Mouse (Mus musculus): ENCODE data around the gene Snx20. TPM values are rescaled to one million over a fixed set of nuclear protein-coding genes. Genes with fewer than 3 reads are reported as not detected.

Snx20 gene
- total and polyA plus RNA-seq, 3 experiments, result 10.1 to 15.9 TPM; not detected in 1

- Histone ChIP-seq H3K4me1 (ENCODE audit: control insufficient read depth in 1 of 2, insufficient read depth in 2 of 2, low read length in 2 of 2) (no peaks in the 10 kb centered on the region), H3K27me3 (ENCODE audit: control insufficient read depth in 1 of 2, insufficient read depth in 2 of 2, low read length in 2 of 2) (no peaks in the 10 kb centered on the region), H3K36me3 (ENCODE audit: control insufficient read depth in 1 of 2, insufficient read depth in 2 of 2, low read length in 2 of 2) (no peaks in the 10 kb centered on the region), H3K9me3 (replicated peaks; ENCODE audit: insufficient read depth, low read length) (no peaks in the 10 kb centered on the region), H3K9ac (ENCODE audit: control insufficient read depth, low read depth, low read length, poor library complexity, severe bottlenecking) (no peak overlapping the region), H3K27ac (ENCODE audit: control insufficient read depth, low read depth, low read length) (no peak overlapping the region), H3K79me2 (ENCODE audit: control insufficient read depth, insufficient read depth, low read length, poor library complexity) (no peaks in the 10 kb centered on the region), H3K4me3 (ENCODE audit: control insufficient read depth in 1 of 2, insufficient read depth in 1 of 2, low read depth in 2 of 2, low read length in 2 of 2) (no peak overlapping the region)
- no peak for DNase-seq (ENCODE audit: low read depth, low spot score)
- TF ChIP-seq NELFE (IDR thresholded peaks at IDR 0.05; ENCODE audit: low read depth, low read length), result no peak
- TF ChIP-seq TBP (IDR thresholded peaks at IDR 0.05; ENCODE audit: low read depth, low read length), result no peak
- TF ChIP-seq UBTF (IDR thresholded peaks at IDR 0.05; ENCODE audit: borderline replicate concordance, insufficient read depth, low read depth, low read length), result no peak
- no peak for TF ChIP-seq TAL1 (IDR thresholded peaks at IDR 0.05; ENCODE audit: low read length)
- no peak for TF ChIP-seq JUND (IDR thresholded peaks at IDR 0.05; ENCODE audit: low read depth, low read length)
- TF ChIP-seq CHD2 (IDR thresholded peaks at IDR 0.05; ENCODE audit: low read length), result no peak
- TF ChIP-seq KAT2A (conservative IDR thresholded peaks at IDR 0.05; ENCODE audit: low read depth, low read length), result no peak
- TF ChIP-seq ZNF384 (IDR thresholded peaks at IDR 0.05; ENCODE audit: low read depth, low read length), result no peak
- no peak for TF ChIP-seq ZKSCAN1 (IDR thresholded peaks at IDR 0.05; ENCODE audit: low read depth, low read length)
- no peak for TF ChIP-seq MAX (IDR thresholded peaks at IDR 0.05; ENCODE audit: low read length)
- no peak for TF ChIP-seq E2F4 (IDR thresholded peaks at IDR 0.05; ENCODE audit: borderline replicate concordance, low read depth, low read length)
- TF ChIP-seq USF2 (IDR thresholded peaks at IDR 0.05; ENCODE audit: borderline replicate concordance in 1 of 2, insufficient read depth in 1 of 2, low read depth in 1 of 2, low read length in 2 of 2), result no peak
Measured at GRCm38 (mm10) chr8:88618612-88619011, 17.3 kb downstream of the Snx20 start.

- no peak overlapping the region for H3K9ac ChIP-seq (ENCODE audit: control insufficient read depth, low read depth, low read length, poor library complexity, severe bottlenecking)
- H3K79me2 ChIP-seq (ENCODE audit: control insufficient read depth, insufficient read depth, low read length, poor library complexity), result no peaks in the 10 kb centered on the region
- no peak overlapping the region for H3K4me3 ChIP-seq (ENCODE audit: control insufficient read depth in 1 of 2, insufficient read depth in 1 of 2, low read depth in 2 of 2, low read length in 2 of 2)
- no peak for TF ChIP-seq GABPA (IDR thresholded peaks at IDR 0.05; ENCODE audit: low read depth, low read length)
- TF ChIP-seq CHD2 (IDR thresholded peaks at IDR 0.05; ENCODE audit: low read length), result no peak
- TF ChIP-seq POLR2AphosphoS2 (IDR thresholded peaks at IDR 0.05; ENCODE audit: low read length), result no peak
- no peak for TF ChIP-seq KAT2A (conservative IDR thresholded peaks at IDR 0.05; ENCODE audit: low read depth, low read length)
- TF ChIP-seq SMC3 (IDR thresholded peaks at IDR 0.05; ENCODE audit: low read depth, low read length), result no peak
- no peak for TF ChIP-seq POLR2A (IDR thresholded peaks at IDR 0.05; ENCODE audit: control insufficient read depth in 1 of 2, insufficient read depth in 1 of 2, low read depth in 1 of 2, low read length in 2 of 2, poor library complexity in 1 of 2)
- no peak for TF ChIP-seq RCOR1 (IDR thresholded peaks at IDR 0.05; ENCODE audit: low read depth, low read length)
- TF ChIP-seq NELFE (IDR thresholded peaks at IDR 0.05; ENCODE audit: low read depth, low read length), result no peak
- no peak for TF ChIP-seq JUND (IDR thresholded peaks at IDR 0.05; ENCODE audit: low read depth, low read length)
- TF ChIP-seq EP300 (IDR thresholded peaks at IDR 0.05; ENCODE audit: low read depth in 1 of 2, low read length in 2 of 2), result no peak
- TF ChIP-seq MXI1 (IDR thresholded peaks at IDR 0.05; ENCODE audit: low read depth, low read length), result no peak
- no peak for TF ChIP-seq NRF1 (IDR thresholded peaks at IDR 0.05; ENCODE audit: insufficient read depth, low read depth, low read length, poor library complexity, severe bottlenecking)
- no peak for TF ChIP-seq CHD1 (IDR thresholded peaks at IDR 0.05; ENCODE audit: low read depth, low read length)
- TF ChIP-seq USF1 (IDR thresholded peaks at IDR 0.05; ENCODE audit: low read depth, low read length), result no peak
- no peak for TF ChIP-seq MAFK (IDR thresholded peaks at IDR 0.05; ENCODE audit: borderline replicate concordance, low read depth, low read length)
- no peak for TF ChIP-seq MYC (IDR thresholded peaks at IDR 0.05; ENCODE audit: low read depth, low read length)
- no peak for TF ChIP-seq ZNF384 (IDR thresholded peaks at IDR 0.05; ENCODE audit: low read depth, low read length)
- TF ChIP-seq TCF12 (IDR thresholded peaks at IDR 0.05; ENCODE audit: low read depth, low read length), result no peak
- no peak for TF ChIP-seq TBP (IDR thresholded peaks at IDR 0.05; ENCODE audit: low read depth, low read length)
- H3K27me3 ChIP-seq (ENCODE audit: control insufficient read depth in 1 of 2, insufficient read depth in 2 of 2, low read length in 2 of 2), result no peaks in the 10 kb centered on the region; a peak in 1 of 4 replicates
- no peak overlapping the region for H3K27ac ChIP-seq (ENCODE audit: control insufficient read depth, low read depth, low read length)
- H3K36me3 ChIP-seq (ENCODE audit: control insufficient read depth in 1 of 2, insufficient read depth in 2 of 2, low read length in 2 of 2), result no peaks in the 10 kb centered on the region
- no peak for DNase-seq (ENCODE audit: low read depth, low spot score)
- H3K4me1 ChIP-seq (ENCODE audit: control insufficient read depth in 1 of 2, insufficient read depth in 2 of 2, low read length in 2 of 2), result no peaks in the 10 kb centered on the region
- H3K9me3 ChIP-seq (replicated peaks; ENCODE audit: insufficient read depth, low read length), result no peaks in the 10 kb centered on the region
Measured at GRCm38 (mm10) chr8:88614981-88615380, 20.9 kb downstream of the Snx20 start.

All from MEL (cell line).